Mouse (Mus musculus): ENCODE measurements around the gene Myo10. TPM values are rescaled to one million over a fixed set of nuclear protein-coding genes. Genes with fewer than 3 reads are reported as not detected.

Gene Myo10
- polyA plus RNA-seq, 1 experiment from 2014 or later: 25.8 TPM

GRCm38 (mm10) chr15:25740271-25740670, 117.9 kb downstream of the Myo10 start:
- H3K4me2 ChIP-seq (ENCODE audit: low read length): no peak overlapping the region
- DNase-seq (ENCODE audit: low spot score) (no peak), ATAC-seq (replicated peaks; ENCODE audit: low FRiP score, low read depth) (no peak)
- no peak overlapping the region for H3K27ac ChIP-seq
- no peak for TF ChIP-seq CTCF (IDR thresholded peaks at IDR 0.05; ENCODE audit: low read depth)
- peaks cover 61% of the 10 kb centered on the region for H3K36me3 ChIP-seq (ENCODE audit: insufficient read depth, low read length)
- H3K9ac ChIP-seq (ENCODE audit: low read depth, low read length): no peak overlapping the region
- no peak overlapping the region for H3K4me3 ChIP-seq (replicated peaks; ENCODE audit: low read depth, low read length)
- 63% methylated on average over 4 of the region's 4 CpGs for WGBS
- H3K9me3 ChIP-seq (replicated peaks; ENCODE audit: low read length): no peaks in the 10 kb centered on the region
- no peaks in the 10 kb centered on the region for H3K27me3 ChIP-seq (ENCODE audit: insufficient read depth, low read length)
- no peaks in the 10 kb centered on the region for H3K4me1 ChIP-seq (replicated peaks; ENCODE audit: insufficient read depth, low read length)

GRCm38 (mm10) chr15:25742196-25742595, 119.9 kb downstream of the Myo10 start:
- TF ChIP-seq CTCF (IDR thresholded peaks at IDR 0.05; ENCODE audit: low read depth): no peak
- H3K36me3 ChIP-seq (ENCODE audit: insufficient read depth, low read length): peaks cover 56% of the 10 kb centered on the region
- no peaks in the 10 kb centered on the region for H3K27me3 ChIP-seq (ENCODE audit: insufficient read depth, low read length)
- 92% methylated on average over 13 of the region's 13 CpGs for WGBS
- H3K27ac ChIP-seq: no peak overlapping the region
- no peak overlapping the region for H3K9ac ChIP-seq (ENCODE audit: low read depth, low read length)
- ATAC-seq (replicated peaks; ENCODE audit: low FRiP score, low read depth) (no peak), DNase-seq (ENCODE audit: low spot score) (no peak)
- H3K4me3 ChIP-seq (replicated peaks; ENCODE audit: low read depth, low read length): no peak overlapping the region
- no peak overlapping the region for H3K4me2 ChIP-seq (ENCODE audit: low read length)
- H3K9me3 ChIP-seq (replicated peaks; ENCODE audit: low read length): no peaks in the 10 kb centered on the region
- no peaks in the 10 kb centered on the region for H3K4me1 ChIP-seq (replicated peaks; ENCODE audit: insufficient read depth, low read length)

GRCm38 (mm10) chr15:25751510-25751909, 129.2 kb downstream of the Myo10 start:
- WGBS: 59% methylated on average over 11 of the region's 11 CpGs
- Histone ChIP-seq H3K4me2 (ENCODE audit: low read length) (no peak overlapping the region), H3K9me3 (replicated peaks; ENCODE audit: low read length) (no peaks in the 10 kb centered on the region), H3K36me3 (ENCODE audit: insufficient read depth, low read length) (peaks cover 17% of the 10 kb centered on the region; the same call in 1 of the 2 replicates), H3K27ac (no peak overlapping the region), H3K4me1 (replicated peaks; ENCODE audit: insufficient read depth, low read length) (no peaks in the 10 kb centered on the region), H3K4me3 (replicated peaks; ENCODE audit: low read depth, low read length) (no peak overlapping the region), H3K9ac (ENCODE audit: low read depth, low read length) (no peak overlapping the region), H3K27me3 (ENCODE audit: insufficient read depth, low read length) (no peaks in the 10 kb centered on the region)
- DNase-seq (ENCODE audit: low spot score) (no peak), ATAC-seq (replicated peaks; ENCODE audit: low FRiP score, low read depth) (no peak)
- no peak for TF ChIP-seq CTCF (IDR thresholded peaks at IDR 0.05; ENCODE audit: low read depth)

GRCm38 (mm10) chr15:25752597-25752996, 130.3 kb downstream of the Myo10 start:
- peaks cover 17% of the 10 kb centered on the region; the same call in 1 of the 2 replicates for H3K36me3 ChIP-seq (ENCODE audit: insufficient read depth, low read length)
- ATAC-seq (replicated peaks; ENCODE audit: low FRiP score, low read depth): no peak
- no peaks in the 10 kb centered on the region for H3K9me3 ChIP-seq (replicated peaks; ENCODE audit: low read length)
- no peak overlapping the region for H3K4me3 ChIP-seq (replicated peaks; ENCODE audit: low read depth, low read length)
- no peaks in the 10 kb centered on the region for H3K4me1 ChIP-seq (replicated peaks; ENCODE audit: insufficient read depth, low read length)
- 82% methylated on average over 1 of the region's 1 CpGs for WGBS
- no peaks in the 10 kb centered on the region for H3K27me3 ChIP-seq (ENCODE audit: insufficient read depth, low read length)
- H3K9ac ChIP-seq (ENCODE audit: low read depth, low read length): no peak overlapping the region
- no peak for TF ChIP-seq CTCF (IDR thresholded peaks at IDR 0.05; ENCODE audit: low read depth)
- no peak overlapping the region for H3K27ac ChIP-seq
- no peak for DNase-seq (ENCODE audit: low spot score)
- no peak overlapping the region for H3K4me2 ChIP-seq (ENCODE audit: low read length)

GRCm38 (mm10) chr15:25753003-25753402, 130.7 kb downstream of the Myo10 start:
- peaks cover 17% of the 10 kb centered on the region; the same call in 1 of the 2 replicates for H3K36me3 ChIP-seq (ENCODE audit: insufficient read depth, low read length)
- H3K4me1 ChIP-seq (replicated peaks; ENCODE audit: insufficient read depth, low read length): 0 out of 2 replicates have a peak, but pooled peaks cover 2% of the 10 kb centered on the region
- TF ChIP-seq CTCF (IDR thresholded peaks at IDR 0.05; ENCODE audit: low read depth): no peak
- ATAC-seq (replicated peaks; ENCODE audit: low FRiP score, low read depth) (no peak), DNase-seq (ENCODE audit: low spot score) (no peak)
- H3K4me2 ChIP-seq (ENCODE audit: low read length): no peak overlapping the region
- no peaks in the 10 kb centered on the region for H3K27me3 ChIP-seq (ENCODE audit: insufficient read depth, low read length)
- no peak overlapping the region for H3K9ac ChIP-seq (ENCODE audit: low read depth, low read length)
- no peaks in the 10 kb centered on the region for H3K9me3 ChIP-seq (replicated peaks; ENCODE audit: low read length)
- H3K4me3 ChIP-seq (replicated peaks; ENCODE audit: low read depth, low read length): no peak overlapping the region
- 61% methylated on average over 9 of the region's 9 CpGs for WGBS
- H3K27ac ChIP-seq: no peak overlapping the region

GRCm38 (mm10) chr15:25753878-25754277, 131.6 kb downstream of the Myo10 start:
- no peak for ATAC-seq (replicated peaks; ENCODE audit: low FRiP score, low read depth)
- no peak for TF ChIP-seq CTCF (IDR thresholded peaks at IDR 0.05; ENCODE audit: low read depth)
- Histone ChIP-seq H3K4me3 (replicated peaks; ENCODE audit: low read depth, low read length) (no peak overlapping the region), H3K9me3 (replicated peaks; ENCODE audit: low read length) (no peaks in the 10 kb centered on the region), H3K36me3 (ENCODE audit: insufficient read depth, low read length) (0 out of 2 replicates have a peak, but pooled peaks cover 13% of the 10 kb centered on the region), H3K4me1 (replicated peaks; ENCODE audit: insufficient read depth, low read length) (0 out of 2 replicates have a peak, but pooled peaks cover 3% of the 10 kb centered on the region), H3K4me2 (ENCODE audit: low read length) (no peak overlapping the region), H3K27ac (no peak overlapping the region), H3K27me3 (ENCODE audit: insufficient read depth, low read length) (no peaks in the 10 kb centered on the region), H3K9ac (ENCODE audit: low read depth, low read length) (no peak overlapping the region)
- no peak for DNase-seq (ENCODE audit: low spot score)
